Mouse (Mus musculus) forebrain, embryonic 15.5 days (tissue): Measurements from ENCODE around the gene Ovca2. TPM values are rescaled to one million over a fixed set of nuclear protein-coding genes. Genes with fewer than 3 reads are reported as not detected.

ENCODE experiments used
- ATAC-seq: fragments of 200-750 bp; cut with Nextera tagmentation; replicated peaks from 2 replicates; pipeline ENCODE4 v1.8.0; 2017; ENCODE audit warnings: mild to moderate bottlenecking, moderate TSS enrichment, moderate library complexity
- H3K27ac ChIP-seq: fragments of 300-500 bp; sonication (generic); replicated peaks from 2 replicates; pipeline ENCODE4 v1.5.1; 2015; ENCODE audit warnings: mild to moderate bottlenecking, inconsistent platforms
- H3K27me3 ChIP-seq: fragments of 300-500 bp; sonication (generic); 2 replicates; pipeline ENCODE4 v1.6.1; 2015; ENCODE audit warnings: inconsistent platforms
- H3K36me3 ChIP-seq: fragments of 300-500 bp; sonication (generic); 2 replicates; pipeline ENCODE4 v1.6.1; 2015; ENCODE audit warnings: mild to moderate bottlenecking, inconsistent platforms
- H3K4me1 ChIP-seq: fragments of 300-500 bp; sonication (generic); 2 replicates; pipeline ENCODE4 v1.6.1; 2015; ENCODE audit warnings: inconsistent platforms
- H3K4me2 ChIP-seq: fragments of 300-500 bp; sonication (generic); replicated peaks from 2 replicates; pipeline ENCODE4 v1.6.1; 2015; ENCODE audit warnings: mild to moderate bottlenecking, inconsistent platforms
- H3K4me3 ChIP-seq: fragments of 300-500 bp; sonication (generic); 2 replicates; pipeline ENCODE4 v1.5.1; 2015; ENCODE audit warnings: mild to moderate bottlenecking, inconsistent platforms
- H3K9ac ChIP-seq: fragments of 300-500 bp; sonication (generic); replicated peaks from 2 replicates; pipeline ENCODE4 v1.6.1; 2015; ENCODE audit warnings: mild to moderate bottlenecking, inconsistent platforms
- H3K9me3 ChIP-seq: fragments of 300-500 bp; sonication (generic); 2 replicates; pipeline ENCODE4 v1.6.1; 2016; ENCODE audit warnings: inconsistent platforms
- WGBS: fragments of 180-500 bp; shearing (Covaris S2); methylation state at CpG from one replicate; pipeline ENCODE4 v1.1.7; 2015; ENCODE audit warnings: mixed read lengths; 5-methylcytosine and 5-hydroxymethylcytosine counted together
- polyA plus RNA-seq: library from polyadenylated mRNA; unstranded; fragments of >200 nt; fragmentation: Nextera tagmentation; extraction: Ambion mirVana; gene quantifications from 2 replicates; pipeline ENCODE4 v1.2.1, GENCODE M21; 2015

The Ovca2 gene
- polyA plus RNA-seq, 1 experiment from 2014 or later, result 15.4 TPM

GRCm38 (mm10) chr11:75167643-75168589 lies 10.7 kb downstream of the Ovca2 start:
- H3K27ac ChIP-seq, result no peak overlapping the region
- peak overlapping the region; percentile 45 for H3K4me3 ChIP-seq
- 5% methylated on average over 49 of the region's 63 CpGs for WGBS
- ATAC-seq, result no peak
- peaks cover 80% of the 10 kb centered on the region for H3K27me3 ChIP-seq
- H3K9me3 ChIP-seq, result no peaks in the 10 kb centered on the region
- H3K36me3 ChIP-seq, result peaks cover 6% of the 10 kb centered on the region; the same call in 1 of the 2 replicates
- peak overlapping the region; percentile 86 for H3K4me2 ChIP-seq
- peak overlapping the region; percentile 25 for H3K9ac ChIP-seq
- H3K4me1 ChIP-seq, result peaks cover 65% of the 10 kb centered on the region

GRCm38 (mm10) chr11:75166861-75167642 lies 11.6 kb downstream of the Ovca2 start:
- peaks cover 58% of the 10 kb centered on the region for H3K4me1 ChIP-seq
- H3K27ac ChIP-seq, result no peak overlapping the region
- peak overlapping the region; percentile 45 for H3K4me3 ChIP-seq
- WGBS, result 1% methylated on average over 67 of the region's 68 CpGs
- peak overlapping the region; percentile 25 for H3K9ac ChIP-seq
- peaks cover 73% of the 10 kb centered on the region for H3K27me3 ChIP-seq
- peaks cover 8% of the 10 kb centered on the region; the same call in 1 of the 2 replicates for H3K36me3 ChIP-seq
- H3K9me3 ChIP-seq, result no peaks in the 10 kb centered on the region
- ATAC-seq, result no peak
- H3K4me2 ChIP-seq, result peak overlapping the region; percentile 86

- Histone ChIP-seq H3K36me3 (peaks cover 8% of the 10 kb centered on the region; the same call in 1 of the 2 replicates), H3K9me3 (no peaks in the 10 kb centered on the region), H3K4me3 (peak overlapping the region; percentile 45), H3K27ac (no peak overlapping the region), H3K27me3 (peaks cover 66% of the 10 kb centered on the region), H3K9ac (peak overlapping the region; percentile 25), H3K4me1 (peaks cover 58% of the 10 kb centered on the region), H3K4me2 (peak overlapping the region; percentile 86)
- 4% methylated on average over 55 of the region's 55 CpGs for WGBS
- no peak for ATAC-seq
These were observed 12.3 kb downstream of the Ovca2 start for GRCm38 (mm10) chr11:75166193-75166842.

- Histone ChIP-seq H3K4me3 (peak overlapping the region; percentile 45), H3K27ac (no peak overlapping the region), H3K27me3 (peaks cover 64% of the 10 kb centered on the region), H3K36me3 (peaks cover 8% of the 10 kb centered on the region; the same call in 1 of the 2 replicates), H3K9me3 (no peaks in the 10 kb centered on the region), H3K4me2 (peak overlapping the region; percentile 36), H3K4me1 (peaks cover 54% of the 10 kb centered on the region), H3K9ac (no peak overlapping the region)
- ATAC-seq, result no peak
- WGBS, result 4% methylated on average over 54 of the region's 54 CpGs
These were observed 13.0 kb downstream of the Ovca2 start for GRCm38 (mm10) chr11:75165441-75166192.

- 15% methylated on average over 15 of the region's 15 CpGs for WGBS
- no peak for ATAC-seq
- Histone ChIP-seq H3K36me3 (peaks cover 12% of the 10 kb centered on the region; the same call in 1 of the 2 replicates), H3K4me1 (peaks cover 46% of the 10 kb centered on the region), H3K27ac (no peak overlapping the region), H3K4me2 (no peak overlapping the region), H3K9ac (no peak overlapping the region), H3K9me3 (no peaks in the 10 kb centered on the region), H3K27me3 (peaks cover 63% of the 10 kb centered on the region), H3K4me3 (no peak overlapping the region)
These were observed 13.9 kb downstream of the Ovca2 start for GRCm38 (mm10) chr11:75164750-75165149.

GRCm38 (mm10) chr11:75164051-75164450 lies 14.6 kb downstream of the Ovca2 start:
- Histone ChIP-seq H3K4me3 (no peak overlapping the region), H3K4me2 (no peak overlapping the region), H3K27me3 (peaks cover 56% of the 10 kb centered on the region), H3K9ac (no peak overlapping the region), H3K27ac (no peak overlapping the region), H3K36me3 (peaks cover 16% of the 10 kb centered on the region; the same call in 1 of the 2 replicates), H3K4me1 (peaks cover 39% of the 10 kb centered on the region), H3K9me3 (no peaks in the 10 kb centered on the region)
- WGBS, result 82% methylated on average over 2 of the region's 2 CpGs
- no peak for ATAC-seq

GRCm38 (mm10) chr11:75163379-75163778 lies 15.3 kb downstream of the Ovca2 start:
- 91% methylated on average over 6 of the region's 6 CpGs for WGBS
- Histone ChIP-seq H3K4me1 (peaks cover 33% of the 10 kb centered on the region), H3K9ac (no peak overlapping the region), H3K4me3 (no peak overlapping the region), H3K27me3 (peaks cover 50% of the 10 kb centered on the region), H3K36me3 (peaks cover 16% of the 10 kb centered on the region; the same call in 1 of the 2 replicates), H3K27ac (no peak overlapping the region), H3K4me2 (no peak overlapping the region), H3K9me3 (no peaks in the 10 kb centered on the region)
- no peak for ATAC-seq

GRCm38 (mm10) chr11:75162591-75163080 lies 16.0 kb downstream of the Ovca2 start:
- Histone ChIP-seq H3K4me3 (no peak overlapping the region), H3K27ac (no peak overlapping the region), H3K27me3 (peaks cover 42% of the 10 kb centered on the region), H3K36me3 (peaks cover 16% of the 10 kb centered on the region; the same call in 1 of the 2 replicates), H3K4me2 (no peak overlapping the region), H3K9me3 (no peaks in the 10 kb centered on the region), H3K9ac (no peak overlapping the region), H3K4me1 (peaks cover 26% of the 10 kb centered on the region)
- ATAC-seq, result no peak
- 91% methylated on average over 12 of the region's 12 CpGs for WGBS

GRCm38 (mm10) chr11:75161417-75162008 lies 17.1 kb downstream of the Ovca2 start:
- Histone ChIP-seq H3K9ac (no peak overlapping the region), H3K27ac (no peak overlapping the region), H3K27me3 (peaks cover 32% of the 10 kb centered on the region), H3K4me3 (no peak overlapping the region), H3K4me2 (no peak overlapping the region), H3K36me3 (peaks cover 16% of the 10 kb centered on the region; the same call in 1 of the 2 replicates), H3K9me3 (no peaks in the 10 kb centered on the region), H3K4me1 (peaks cover 15% of the 10 kb centered on the region)
- no peak for ATAC-seq
- 75% methylated on average over 4 of the region's 4 CpGs for WGBS

GRCm38 (mm10) chr11:75160954-75161353 lies 17.7 kb downstream of the Ovca2 start:
- peaks cover 16% of the 10 kb centered on the region; the same call in 1 of the 2 replicates for H3K36me3 ChIP-seq
- H3K9me3 ChIP-seq, result no peaks in the 10 kb centered on the region
- WGBS, result 74% methylated on average over 7 of the region's 7 CpGs
- no peak overlapping the region for H3K4me2 ChIP-seq
- peaks cover 27% of the 10 kb centered on the region for H3K27me3 ChIP-seq
- no peak overlapping the region for H3K27ac ChIP-seq
- H3K4me3 ChIP-seq, result no peak overlapping the region
- H3K4me1 ChIP-seq, result peaks cover 10% of the 10 kb centered on the region
- H3K9ac ChIP-seq, result no peak overlapping the region
- ATAC-seq, result no peak
